Mouse (Mus musculus) liver, embryonic 14.5 days (tissue): ENCODE results near the gene Acaca. TPM values are rescaled to one million over a fixed set of nuclear protein-coding genes. Genes with fewer than 3 reads are reported as not detected.

ENCODE experiments used
- ATAC-seq: fragments of 200-750 bp; cut with Nextera tagmentation; 2 replicates; pipeline ENCODE4 v1.8.0; 2017; ENCODE audit warnings: moderate number of reproducible peaks, mild to moderate bottlenecking, moderate library complexity; ENCODE audit not compliant: insufficient read depth
- DNase-seq, 3 experiments: peaks; one replicate each; pipeline ENCODE4 v3.0.0-alpha.2; 2012 to 2013; ENCODE audit warnings: low read depth in 3 of 3, low spot score in 3 of 3
- H3K27ac ChIP-seq: fragments of 300-500 bp; sonication (generic); 2 replicates; pipeline ENCODE4 v1.5.1; 2014; ENCODE audit warnings: moderate library complexity, mild to moderate bottlenecking, control low read depth, inconsistent platforms
- H3K27me3 ChIP-seq: fragments of 300-500 bp; sonication (generic); 2 replicates; pipeline ENCODE4 v1.6.1; 2014; ENCODE audit warnings: mild to moderate bottlenecking, low read length, moderate library complexity; ENCODE audit not compliant: control insufficient read depth, insufficient read depth
- H3K36me3 ChIP-seq: fragments of 300-500 bp; sonication (generic); replicated peaks from 2 replicates; pipeline ENCODE4 v1.6.1; 2014; ENCODE audit warnings: low read depth; ENCODE audit not compliant: control insufficient read depth, insufficient read depth
- H3K4me1 ChIP-seq, 2 experiments: fragments of 200-500 bp in 1 of 2; fragments of 300-500 bp in 1 of 2; sonication (generic) in 1 of 2; replicated peaks; 2 replicates each; pipeline ENCODE4 v1.6.1; 2012 to 2014; ENCODE audit warnings: antibody characterized with exemption in 1 of 2, inconsistent platforms in 1 of 2, low read length in 1 of 2; ENCODE audit not compliant: control insufficient read depth in 2 of 2, insufficient read depth in 2 of 2
- H3K4me2 ChIP-seq: fragments of 300-500 bp; sonication (generic); 2 replicates; pipeline ENCODE4 v1.6.1; 2014; ENCODE audit warnings: low read depth, mild to moderate bottlenecking, control low read depth, moderate library complexity
- H3K4me3 ChIP-seq, 2 experiments: fragments of 200-500 bp in 1 of 2; fragments of 300-500 bp in 1 of 2; sonication (generic) in 1 of 2; 2 replicates each; pipeline ENCODE4 v1.5.1; 2012 to 2014; ENCODE audit warnings: low read depth in 2 of 2, low read length in 2 of 2, mild to moderate bottlenecking in 2 of 2, control low read depth in 1 of 2, inconsistent platforms in 1 of 2, moderate library complexity in 1 of 2; ENCODE audit not compliant: insufficient read depth in 1 of 2
- H3K9ac ChIP-seq: fragments of 300-500 bp; sonication (generic); replicated peaks from 2 replicates; pipeline ENCODE4 v1.6.1; 2014; ENCODE audit warnings: mild to moderate bottlenecking, control low read depth, moderate library complexity
- H3K9me3 ChIP-seq: fragments of 300-500 bp; sonication (generic); 2 replicates; pipeline ENCODE4 v1.6.1; 2016; ENCODE audit warnings: low read length, mixed read lengths; ENCODE audit not compliant: control insufficient read depth
- CTCF ChIP-seq: IDR thresholded peaks from 2 replicates; pipeline ENCODE4 v1.5.1; 2016; ENCODE audit warnings: antibody characterized with exemption, low read depth, control low read depth
- EP300 ChIP-seq: IDR thresholded peaks from 2 replicates; pipeline ENCODE4 v1.6.1; 2016; ENCODE audit warnings: antibody characterized with exemption, low read depth
- WGBS: fragments of 180-500 bp; shearing (Covaris S2); extraction: QIAGEN DNeasy Blood & Tissue Kit; methylation state at CpG from one replicate; pipeline ENCODE4 v1.1.7; 2014; ENCODE audit not compliant: insufficient replicate concordance; 5-methylcytosine and 5-hydroxymethylcytosine counted together
- polyA plus RNA-seq, 2 experiments: library from polyadenylated mRNA; depleted of rRNA in 1 of 2; stranded (reverse) in 1 of 2; unstranded in 1 of 2; fragments of >200 nt; fragmentation: Nextera tagmentation in 1 of 2; extraction: Ambion mirVana in 1 of 2; gene quantifications; 2 replicates each; pipeline versions ENCODE4 v1.2.1 to v1.2.3; 2012 to 2014

Acaca gene
- polyA plus RNA-seq, 2 experiments: 4.7 to 6.6 TPM

GRCm38 (mm10) chr11:84411642-84412018, 282.2 kb downstream of the Acaca start:
- Histone ChIP-seq H3K9ac (peak overlapping the region; percentile 24; the same call in 1 of the 2 replicates), H3K9me3 (peaks cover 2% of the 10 kb centered on the region), H3K4me2 (peak overlapping the region; percentile 38), H3K4me1 (peaks cover 40 to 55% of the 10 kb centered on the region in 2 experiments), H3K4me3 (no peak overlapping the region), H3K27ac (peak overlapping the region; percentile 56), H3K27me3 (no peaks in the 10 kb centered on the region), H3K36me3 (no peaks in the 10 kb centered on the region)
- DNase-seq (no peak), ATAC-seq (peak; percentile 40)
- WGBS: 43% methylated on average over 7 of the region's 7 CpGs
- TF ChIP-seq CTCF (no peak), EP300 (no peak)

- peak overlapping the region; percentile 56 for H3K27ac ChIP-seq
- H3K9me3 ChIP-seq: no peaks in the 10 kb centered on the region
- DNase-seq (no peak), ATAC-seq (no peak)
- H3K4me1 ChIP-seq: peaks cover 40 to 55% of the 10 kb centered on the region in 2 experiments
- peak overlapping the region; percentile 14; the same call in 1 of the 2 replicates for H3K9ac ChIP-seq
- 66% methylated on average over 12 of the region's 12 CpGs for WGBS
- H3K4me3 ChIP-seq: no peak overlapping the region
- peak overlapping the region; percentile 25 for H3K4me2 ChIP-seq
- TF ChIP-seq CTCF (no peak), EP300 (no peak)
- H3K27me3 ChIP-seq: no peaks in the 10 kb centered on the region
- no peaks in the 10 kb centered on the region for H3K36me3 ChIP-seq
Observed at GRCm38 (mm10) chr11:84412201-84412934, 282.9 kb downstream of the Acaca start.

- Histone ChIP-seq H3K9me3 (no peaks in the 10 kb centered on the region), H3K36me3 (no peaks in the 10 kb centered on the region), H3K27me3 (no peaks in the 10 kb centered on the region), H3K27ac (peak overlapping the region; percentile 56), H3K4me3 (no peak overlapping the region), H3K4me2 (peak overlapping the region; percentile 25), H3K9ac (peak overlapping the region; percentile 40; the same call in 1 of the 2 replicates), H3K4me1 (peaks cover 40 to 55% of the 10 kb centered on the region in 2 experiments)
- WGBS: 15% methylated on average over 6 of the region's 6 CpGs
- TF ChIP-seq EP300 (peak; percentile 81), CTCF (no peak)
- peak; percentile 84 for ATAC-seq
- DNase-seq: peak; percentile 63 to 67 (median 64)
Observed at GRCm38 (mm10) chr11:84413111-84413510, 283.6 kb downstream of the Acaca start.

GRCm38 (mm10) chr11:84420779-84421178, 291.3 kb downstream of the Acaca start:
- DNase-seq: no peak
- Histone ChIP-seq H3K4me1 (peaks cover 2% of the 10 kb centered on the region in 2 experiments; a peak in 3 of 4 replicates), H3K9me3 (no peaks in the 10 kb centered on the region), H3K27ac (no peak overlapping the region), H3K27me3 (no peaks in the 10 kb centered on the region), H3K9ac (no peak overlapping the region), H3K4me3 (no peak overlapping the region), H3K4me2 (no peak overlapping the region), H3K36me3 (no peaks in the 10 kb centered on the region)
- ATAC-seq: no peak
- TF ChIP-seq CTCF: no peak
- TF ChIP-seq EP300: no peak
- 75% methylated on average over 6 of the region's 6 CpGs for WGBS
